Mouse (Mus musculus): ENCODE data around the gene Hist1h4b.

GRCm38 (mm10) chr13:23709714-23710373, 47.0 kb upstream of the Hist1h4b start:
- TF ChIP-seq POLR2A (IDR thresholded peaks at IDR 0.05; ENCODE audit: extremely low read depth, insufficient read depth, low read length), result no peak
- TF ChIP-seq CTCF (IDR thresholded peaks at IDR 0.05; ENCODE audit: low read depth, low read length), result no peak
